Mouse (Mus musculus): ENCODE results near the gene Olfr742. TPM values are rescaled to one million over a fixed set of nuclear protein-coding genes. Genes with fewer than 3 reads are reported as not detected.

The Olfr742 gene
- polyA plus RNA-seq (2014; fragmentation: Nextera tagmentation; extraction: Ambion mirVana): not detected in 2 replicates

- Histone ChIP-seq H3K4me3 (ENCODE audit: low read depth, low read length) (no peak within 1 kb of the TSS), H3K4me1 (replicated peaks; ENCODE audit: control insufficient read depth, insufficient read depth, low read length) (no peaks in the 10 kb centered on the region), H3K27ac (ENCODE audit: low read depth) (no peak within 1 kb of the TSS), H3K4me2 (ENCODE audit: low read length) (no peak within 1 kb of the TSS), H3K36me3 (ENCODE audit: control insufficient read depth, insufficient read depth, low read length) (no peaks in the 10 kb centered on the region), H3K9ac (ENCODE audit: low read length) (no peak within 1 kb of the TSS), H3K9me3 (ENCODE audit: control insufficient read depth, low read length) (no peaks in the 10 kb centered on the region), H3K27me3 (replicated peaks; ENCODE audit: control insufficient read depth, insufficient read depth, low read length) (no peaks in the 10 kb centered on the region)
- DNase-seq (ENCODE audit: low spot score) (no peak), ATAC-seq (replicated peaks; ENCODE audit: low FRiP score, low TSS enrichment, low read depth) (no peak)
- 57% methylated on average over 2 of the region's 2 CpGs for WGBS
Observed at GRCm38 (mm10) chr14:50503300-50503699, at the start of gene Olfr742. TSS of gene Olfr742 (plus strand) at chr14:50503600.

GRCm38 (mm10) chr14:50472438-50472837 lies 31.0 kb upstream of the Olfr742 start, which contains the start of gene Olfr741:
TSS of gene Olfr741 (plus strand) at chr14:50472738.
- Histone ChIP-seq H3K4me2 (ENCODE audit: low read length) (no peak within 1 kb of the TSS), H3K4me3 (ENCODE audit: low read depth, low read length) (no peak within 1 kb of the TSS), H3K4me1 (replicated peaks; ENCODE audit: control insufficient read depth, insufficient read depth, low read length) (no peaks in the 10 kb centered on the region), H3K36me3 (ENCODE audit: control insufficient read depth, insufficient read depth, low read length) (no peaks in the 10 kb centered on the region), H3K9me3 (ENCODE audit: control insufficient read depth, low read length) (no peaks in the 10 kb centered on the region), H3K9ac (ENCODE audit: low read length) (no peak within 1 kb of the TSS), H3K27me3 (replicated peaks; ENCODE audit: control insufficient read depth, insufficient read depth, low read length) (no peaks in the 10 kb centered on the region), H3K27ac (ENCODE audit: low read depth) (no peak within 1 kb of the TSS)
- ATAC-seq (replicated peaks; ENCODE audit: low FRiP score, low TSS enrichment, low read depth) (no peak), DNase-seq (ENCODE audit: low spot score) (no peak)
- WGBS: 68% methylated on average over 2 of the region's 2 CpGs

GRCm38 (mm10) chr14:50478406-50478805 lies 25.0 kb upstream of the Olfr742 start:
- no peaks in the 10 kb centered on the region for H3K9me3 ChIP-seq (ENCODE audit: control insufficient read depth, low read length)
- no peaks in the 10 kb centered on the region for H3K4me1 ChIP-seq (replicated peaks; ENCODE audit: control insufficient read depth, insufficient read depth, low read length)
- DNase-seq (ENCODE audit: low spot score) (no peak), ATAC-seq (replicated peaks; ENCODE audit: low FRiP score, low TSS enrichment, low read depth) (no peak)
- H3K27ac ChIP-seq (ENCODE audit: low read depth): no peak overlapping the region
- no peak overlapping the region for H3K4me3 ChIP-seq (ENCODE audit: low read depth, low read length)
- no peak overlapping the region for H3K4me2 ChIP-seq (ENCODE audit: low read length)
- WGBS: 64% methylated on average over 2 of the region's 2 CpGs
- no peaks in the 10 kb centered on the region for H3K36me3 ChIP-seq (ENCODE audit: control insufficient read depth, insufficient read depth, low read length)
- H3K27me3 ChIP-seq (replicated peaks; ENCODE audit: control insufficient read depth, insufficient read depth, low read length): no peaks in the 10 kb centered on the region
- no peak overlapping the region for H3K9ac ChIP-seq (ENCODE audit: low read length)

- no peak for ATAC-seq (replicated peaks; ENCODE audit: low FRiP score, low TSS enrichment, low read depth)
Observed at GRCm38 (mm10) chr14:50521539-50521938, 18.1 kb downstream of the Olfr742 start, which contains the start of gene Olfr743. TSS of gene Olfr743 (plus strand) at chr14:50521839.

GRCm38 (mm10) chr14:50552734-50553133 lies 49.3 kb downstream of the Olfr742 start:
- 92% methylated on average over 2 of the region's 2 CpGs for WGBS

More at GRCm38 (mm10) chr14:50521539-50521938, 18.1 kb downstream of the Olfr742 start, which contains the start of gene Olfr743:
- Histone ChIP-seq H3K9me3 (ENCODE audit: control insufficient read depth, low read length) (no peaks in the 10 kb centered on the region), H3K4me1 (replicated peaks; ENCODE audit: control insufficient read depth, insufficient read depth, low read length) (no peaks in the 10 kb centered on the region), H3K4me3 (ENCODE audit: low read depth, low read length) (no peak within 1 kb of the TSS), H3K27ac (ENCODE audit: low read depth) (no peak within 1 kb of the TSS), H3K36me3 (ENCODE audit: control insufficient read depth, insufficient read depth, low read length) (no peaks in the 10 kb centered on the region), H3K4me2 (ENCODE audit: low read length) (no peak within 1 kb of the TSS), H3K9ac (ENCODE audit: low read length) (no peak within 1 kb of the TSS), H3K27me3 (replicated peaks; ENCODE audit: control insufficient read depth, insufficient read depth, low read length) (no peaks in the 10 kb centered on the region)
- DNase-seq (ENCODE audit: low spot score): no peak

More at GRCm38 (mm10) chr14:50552734-50553133, 49.3 kb downstream of the Olfr742 start:
- ATAC-seq (replicated peaks; ENCODE audit: low FRiP score, low TSS enrichment, low read depth) (no peak), DNase-seq (ENCODE audit: low spot score) (no peak)
- Histone ChIP-seq H3K4me2 (ENCODE audit: low read length) (no peak overlapping the region), H3K36me3 (ENCODE audit: control insufficient read depth, insufficient read depth, low read length) (no peaks in the 10 kb centered on the region), H3K27ac (ENCODE audit: low read depth) (no peak overlapping the region), H3K27me3 (replicated peaks; ENCODE audit: control insufficient read depth, insufficient read depth, low read length) (no peaks in the 10 kb centered on the region), H3K9ac (ENCODE audit: low read length) (no peak overlapping the region), H3K9me3 (ENCODE audit: control insufficient read depth, low read length) (no peaks in the 10 kb centered on the region), H3K4me3 (ENCODE audit: low read depth, low read length) (no peak overlapping the region), H3K4me1 (replicated peaks; ENCODE audit: control insufficient read depth, insufficient read depth, low read length) (no peaks in the 10 kb centered on the region)

Other genes starting within 250 kb of the Olfr742 start
- gene Olfr732, start 219.4 kb upstream of the Olfr742 start, polyA plus RNA-seq (2014; fragmentation: Nextera tagmentation; extraction: Ambion mirVana): not detected in 2 replicates
- not detected in 2 replicates for gene Olfr733, start 202.1 kb upstream of the Olfr742 start, polyA plus RNA-seq (2014; fragmentation: Nextera tagmentation; extraction: Ambion mirVana)
- not detected in 2 replicates for gene Olfr734, start 176.8 kb upstream of the Olfr742 start, polyA plus RNA-seq (2014; fragmentation: Nextera tagmentation; extraction: Ambion mirVana)
- gene Olfr735, start 154.7 kb upstream of the Olfr742 start, polyA plus RNA-seq (2014; fragmentation: Nextera tagmentation; extraction: Ambion mirVana): not detected in 2 replicates
- not detected in 2 replicates for gene Tlr11, start 145.7 kb upstream of the Olfr742 start, polyA plus RNA-seq (2014; fragmentation: Nextera tagmentation; extraction: Ambion mirVana)
- gene Olfr736, start 122.4 kb upstream of the Olfr742 start, polyA plus RNA-seq (2014; fragmentation: Nextera tagmentation; extraction: Ambion mirVana): not detected in 2 replicates
- gene Olfr738, start 96.0 kb upstream of the Olfr742 start, polyA plus RNA-seq (2014; fragmentation: Nextera tagmentation; extraction: Ambion mirVana): not detected in 2 replicates
- not detected in 2 replicates for gene Olfr739, start 85.0 kb upstream of the Olfr742 start, polyA plus RNA-seq (2014; fragmentation: Nextera tagmentation; extraction: Ambion mirVana)
- gene Olfr740, start 58.1 kb upstream of the Olfr742 start, polyA plus RNA-seq (2014; fragmentation: Nextera tagmentation; extraction: Ambion mirVana): not detected in 2 replicates
- gene Olfr741, start 30.9 kb upstream of the Olfr742 start, polyA plus RNA-seq (2014; fragmentation: Nextera tagmentation; extraction: Ambion mirVana): not detected in 2 replicates
- gene Olfr743, start 18.2 kb downstream of the Olfr742 start, polyA plus RNA-seq (2014; fragmentation: Nextera tagmentation; extraction: Ambion mirVana): not detected in 2 replicates
- not detected in 2 replicates for gene Olfr744, start 111.3 kb downstream of the Olfr742 start, polyA plus RNA-seq (2014; fragmentation: Nextera tagmentation; extraction: Ambion mirVana)
- not detected in 2 replicates for gene Olfr745, start 135.8 kb downstream of the Olfr742 start, polyA plus RNA-seq (2014; fragmentation: Nextera tagmentation; extraction: Ambion mirVana)
- not detected in 2 replicates for gene Olfr746, start 143.5 kb downstream of the Olfr742 start, polyA plus RNA-seq (2014; fragmentation: Nextera tagmentation; extraction: Ambion mirVana)
- gene Olfr747, start 189.6 kb downstream of the Olfr742 start, polyA plus RNA-seq (2014; fragmentation: Nextera tagmentation; extraction: Ambion mirVana): not detected in 2 replicates
- gene Olfr748, start 203.8 kb downstream of the Olfr742 start, polyA plus RNA-seq (2014; fragmentation: Nextera tagmentation; extraction: Ambion mirVana): not detected in 2 replicates
- gene Olfr749, start 241.5 kb downstream of the Olfr742 start, polyA plus RNA-seq (2014; fragmentation: Nextera tagmentation; extraction: Ambion mirVana): not detected in 2 replicates